Comparison of ENCODE assay signal across 14 mouse cellular contexts in the genomic region with DNA sequence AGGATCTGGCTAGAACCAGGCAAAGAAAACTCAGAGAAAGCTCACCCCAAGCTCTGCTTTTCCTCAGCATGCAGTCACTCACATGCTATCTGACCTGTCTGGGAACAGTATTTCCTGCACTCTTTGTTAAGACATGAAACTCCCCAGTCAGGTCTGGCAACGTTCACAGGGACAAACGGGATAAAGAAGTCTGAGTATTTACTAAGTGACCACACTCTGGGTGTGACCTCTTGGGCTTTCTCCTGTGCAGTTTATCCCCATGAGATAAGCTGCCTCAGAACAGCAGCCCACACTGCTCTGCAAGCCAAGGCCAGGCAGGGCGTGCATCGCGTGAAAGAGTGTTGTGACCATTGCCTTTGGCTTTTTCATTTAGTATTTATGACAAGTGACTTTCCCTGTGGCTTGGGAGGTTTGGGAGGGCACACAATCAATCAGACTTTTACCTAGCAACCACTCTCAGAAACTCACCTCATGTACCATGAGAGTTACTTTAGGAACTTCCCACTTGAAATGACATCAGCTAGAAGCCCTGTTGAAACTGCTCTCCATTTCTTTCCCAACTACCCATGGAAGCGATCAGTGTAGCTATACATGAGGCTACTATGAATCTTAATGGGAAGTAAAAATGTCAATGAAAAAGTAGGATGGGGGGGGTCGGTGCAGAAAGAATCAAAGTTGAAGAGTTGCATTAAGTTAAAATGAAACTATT. TPM values are rescaled to one million over a fixed set of nuclear protein-coding genes. Genes with fewer than 3 reads are reported as not detected.
A peak's percentile ranks its signal among the peaks of the same experiment; 100 is the strongest.
DNase-seq lines count a peak whose midpoint lies in the region; ATAC-seq lines count a peak whose summit lies in the region.
"Had no signal": no experiment of that assay in that cellular context is flagged by ENCODE, and none has a peak within 500 bp of the region (broad histone marks: within the 10 kb centered on the region; RNA-seq: fewer than 3 reads in every experiment).

No protein-coding gene starts in this region.

- H3K4me2 ChIP-seq in liver, embryonic 13.5 days = no peak overlapping the region
- no peak overlapping the region for H3K4me2 ChIP-seq in liver, embryonic 12.5 days
- peak overlapping the region; percentile 1; the same call in 1 of the 2 replicates for H3K4me2 ChIP-seq in heart, embryonic 14.5 days (ENCODE audit: low read length)
- H3K4me2 ChIP-seq in lung, embryonic 15.5 days = no peak overlapping the region
- H3K4me2 ChIP-seq: embryonic facial prominence, embryonic 15.5 days; hindbrain, embryonic 14.5 days; limb, embryonic 15.5 days had no signal

- WGBS in liver, embryonic 13.5 days (ENCODE audit: insufficient replicate concordance) = 37% methylated on average over 7 of the region's 7 CpGs
- 40% methylated on average over 7 of the region's 7 CpGs for WGBS in liver, embryonic 12.5 days (ENCODE audit: insufficient replicate concordance)
- WGBS in heart, embryonic 14.5 days = 29% methylated on average over 7 of the region's 7 CpGs
- whole genome bisulfite sequencing in lung, embryonic 15.5 days = 41% methylated on average over 7 of the region's 7 CpGs

- H3K27me3 ChIP-seq in liver, embryonic 13.5 days = no peaks in the 10 kb centered on the region
- H3K27me3 ChIP-seq in liver, embryonic 12.5 days (replicated peaks) = no peaks in the 10 kb centered on the region
- H3K27me3 ChIP-seq in heart, embryonic 14.5 days (ENCODE audit: control insufficient read depth, insufficient read depth, low read length) = no peaks in the 10 kb centered on the region
- H3K27me3 ChIP-seq in lung, embryonic 15.5 days = no peaks in the 10 kb centered on the region
- H3K27me3 ChIP-seq: embryonic facial prominence, embryonic 15.5 days; limb, embryonic 15.5 days had no signal

- H3K27ac ChIP-seq in liver, embryonic 13.5 days = no peak overlapping the region
- H3K27ac ChIP-seq in liver, embryonic 12.5 days = no peak overlapping the region
- H3K27ac ChIP-seq in heart, embryonic 14.5 days (replicated peaks in 1 of 2; ENCODE audit: control insufficient read depth in 1 of 2, insufficient read depth in 1 of 2, low read depth in 2 of 2, low read length in 2 of 2) = peak overlapping the region; percentile 64 to 78
- peak overlapping the region; percentile 74 for H3K27ac ChIP-seq in lung, embryonic 15.5 days
- H3K27ac ChIP-seq: embryonic facial prominence, embryonic 15.5 days; hindbrain, embryonic 14.5 days; limb, embryonic 15.5 days had no signal

- H3K9ac ChIP-seq in liver, embryonic 13.5 days = no peak overlapping the region
- H3K9ac ChIP-seq in liver, embryonic 12.5 days = no peak overlapping the region
- H3K9ac ChIP-seq in heart, embryonic 14.5 days (ENCODE audit: low read length) = no peak overlapping the region
- H3K9ac ChIP-seq in lung, embryonic 15.5 days = no peak overlapping the region
- H3K9ac ChIP-seq: embryonic facial prominence, embryonic 15.5 days; hindbrain, embryonic 14.5 days; limb, embryonic 15.5 days had no signal

- H3K4me1 ChIP-seq in liver, embryonic 13.5 days (replicated peaks) = peaks cover 12% of the 10 kb centered on the region
- H3K4me1 ChIP-seq in liver, embryonic 12.5 days = peaks cover 14% of the 10 kb centered on the region; the same call in 1 of the 2 replicates
- H3K4me1 ChIP-seq in heart, embryonic 14.5 days (ENCODE audit: control insufficient read depth in 2 of 2, insufficient read depth in 2 of 2, low read length in 2 of 2) = peaks cover 11 to 12% of the 10 kb centered on the region in 2 experiments
- H3K4me1 ChIP-seq in lung, embryonic 15.5 days = peaks cover 12% of the 10 kb centered on the region; the same call in 1 of the 2 replicates
- H3K4me1 ChIP-seq: limb, embryonic 15.5 days had no signal

- no peak overlapping the region for H3K4me3 ChIP-seq in liver, embryonic 13.5 days (replicated peaks)
- no peak overlapping the region for H3K4me3 ChIP-seq in liver, embryonic 12.5 days
- H3K4me3 ChIP-seq in heart, embryonic 14.5 days (ENCODE audit: control insufficient read depth in 1 of 2, insufficient read depth in 1 of 2, low read depth in 1 of 2, low read length in 2 of 2) = no peak overlapping the region
- H3K4me3 ChIP-seq in lung, embryonic 15.5 days = no peak overlapping the region
- H3K4me3 ChIP-seq: embryonic facial prominence, embryonic 15.5 days; limb, embryonic 15.5 days had no signal

- H3K9me3 ChIP-seq in liver, embryonic 13.5 days (replicated peaks) = no peaks in the 10 kb centered on the region
- no peaks in the 10 kb centered on the region for H3K9me3 ChIP-seq in liver, embryonic 12.5 days (replicated peaks)
- H3K9me3 ChIP-seq in heart, embryonic 14.5 days (ENCODE audit: control insufficient read depth, low read length) = no peaks in the 10 kb centered on the region
- no peaks in the 10 kb centered on the region for H3K9me3 ChIP-seq in lung, embryonic 15.5 days
- H3K9me3 ChIP-seq: embryonic facial prominence, embryonic 15.5 days; limb, embryonic 15.5 days had no signal

- 0 out of 2 replicates have a peak, but pooled peaks cover 2% of the 10 kb centered on the region for H3K36me3 ChIP-seq in liver, embryonic 13.5 days
- no peaks in the 10 kb centered on the region for H3K36me3 ChIP-seq in liver, embryonic 12.5 days
- H3K36me3 ChIP-seq in heart, embryonic 14.5 days (ENCODE audit: control insufficient read depth, insufficient read depth, low read length) = peaks cover 15% of the 10 kb centered on the region
- no peaks in the 10 kb centered on the region for H3K36me3 ChIP-seq in lung, embryonic 15.5 days
- H3K36me3 ChIP-seq: embryonic facial prominence, embryonic 15.5 days had no signal

- no peak for DNase-seq in liver, embryonic 13.5 days
- peak; percentile 43 for DNase-seq in testis, postnatal 10 days (ENCODE audit: low spot score)
- no peak for DNase-seq in retina, embryonic 14.5 days (ENCODE audit: low spot score)
- DNase-seq in layer of hippocampus, adult 9-11 months = no peak
- DNase-seq in c-Kit-positive CD71-positive TER-119-positive erythroid progenitor cells, embryonic 14.5 days (ENCODE audit: low spot score) = no peak
- DNase-seq: cerebellum, adult 8-10 months; thymus, adult 18-20 months had no signal

- ATAC-seq in liver, embryonic 13.5 days (ENCODE audit: low read depth) = peak; percentile 29; the same call in 1 of the 2 replicates
- no peak for ATAC-seq in liver, embryonic 12.5 days
- ATAC-seq in heart, embryonic 14.5 days (ENCODE audit: insufficient number of reproducible peaks, insufficient read depth, low FRiP score, low read depth) = peak; percentile 88
- peak; percentile 64; the same call in 1 of the 2 replicates for ATAC-seq in lung, embryonic 15.5 days (ENCODE audit: borderline replicate concordance, extremely low read depth, low FRiP score, low TSS enrichment)

RNA-seq across cellular contexts. Expression of a gene that starts 18.0 kb away (rescaled TPM):
- polyA plus RNA-seq in liver, embryonic 13.5 days (2015; fragmentation: Nextera tagmentation; extraction: Ambion mirVana) = 0.17 TPM in 1 of 2 replicates, not detected in the other
- not detected in 2 replicates for polyA plus RNA-seq in liver, embryonic 12.5 days (2016; fragmentation: Nextera tagmentation; extraction: Ambion mirVana)
- polyA plus RNA-seq in heart, embryonic 14.5 days (2014; fragmentation: Nextera tagmentation; extraction: Ambion mirVana) = not detected in 2 replicates
- 0.30 TPM in 1 of 2 replicates, not detected in the other for polyA plus RNA-seq in lung, embryonic 15.5 days (2015; fragmentation: Nextera tagmentation; extraction: Ambion mirVana)
- polyA plus RNA-seq: frontal cortex, adult 2 months; hindbrain, embryonic 14.5 days had no signal

RNA-seq across cellular contexts. Expression of a gene that starts 29.9 kb away (rescaled TPM):
- 23.3 and 27.8 TPM in 2 replicates for polyA plus RNA-seq in liver, embryonic 13.5 days (2015; fragmentation: Nextera tagmentation; extraction: Ambion mirVana)
- 20.0 and 22.1 TPM in 2 replicates for polyA plus RNA-seq in liver, embryonic 12.5 days (2016; fragmentation: Nextera tagmentation; extraction: Ambion mirVana)
- polyA plus RNA-seq in heart, embryonic 14.5 days (2014; fragmentation: Nextera tagmentation; extraction: Ambion mirVana) = 75.8 and 80.3 TPM in 2 replicates
- polyA plus RNA-seq in lung, embryonic 15.5 days (2015; fragmentation: Nextera tagmentation; extraction: Ambion mirVana) = 71.6 and 77.3 TPM in 2 replicates

RNA-seq across cellular contexts. Expression of a gene that starts 44.4 kb away (rescaled TPM):
- not detected in 2 replicates for polyA plus RNA-seq in liver, embryonic 13.5 days (2015; fragmentation: Nextera tagmentation; extraction: Ambion mirVana)
- not detected in 2 replicates for polyA plus RNA-seq in liver, embryonic 12.5 days (2016; fragmentation: Nextera tagmentation; extraction: Ambion mirVana)
- polyA plus RNA-seq in heart, embryonic 14.5 days (2014; fragmentation: Nextera tagmentation; extraction: Ambion mirVana) = not detected in 2 replicates
- not detected in 2 replicates for polyA plus RNA-seq in lung, embryonic 15.5 days (2015; fragmentation: Nextera tagmentation; extraction: Ambion mirVana)
- polyA plus RNA-seq: frontal cortex, adult 2 months; hindbrain, embryonic 14.5 days had no signal

Comparison
In these comparisons a context has a peak if more than half of its experiments do, and no peak if none do; other contexts are left out.
1. H3K27ac ChIP-seq: peak in heart, embryonic 14.5 days (2 of 2) and lung, embryonic 15.5 days (single experiment); none in liver, embryonic 13.5 days (single experiment) and liver, embryonic 12.5 days (single experiment).